Mouse (Mus musculus) CH12.LX (cell line): ENCODE measurements around the gene Iah1. TPM values are rescaled to one million over a fixed set of nuclear protein-coding genes. Genes with fewer than 3 reads are reported as not detected.

Experiments used
- IRF4 ChIP-seq: IDR thresholded peaks from 2 replicates; pipeline ENCODE4 v1.6.1; 2014; ENCODE audit warnings: low read depth, mild to moderate bottlenecking, inconsistent platforms, low read length, improper control_type of control experiment
- JUND ChIP-seq: conservative IDR thresholded peaks from 2 replicates; pipeline ENCODE4 v1.6.1; 2011; ENCODE audit warnings: low read depth, low read length, improper control_type of control experiment
- PAX5 ChIP-seq: IDR thresholded peaks from 2 replicates; pipeline ENCODE4 v1.6.1; 2012; ENCODE audit warnings: low read length, inconsistent platforms, mixed read lengths
- RCOR1 ChIP-seq: conservative IDR thresholded peaks from 2 replicates; pipeline ENCODE4 v1.6.1; 2012; ENCODE audit warnings: low read depth, mild to moderate bottlenecking, inconsistent platforms, low read length, improper control_type of control experiment
- ZMIZ1 ChIP-seq: IDR thresholded peaks from 2 replicates; pipeline ENCODE4 v1.6.1; 2012; ENCODE audit warnings: low read depth, mild to moderate bottlenecking, inconsistent platforms, low read length, improper control_type of control experiment
- polyA plus RNA-seq: library from polyadenylated mRNA; unstranded; fragments of >175 nt; gene quantifications from 2 replicates; pipeline ENCODE4 v1.2.1, GENCODE M21; 2012; ENCODE audit warnings: low read depth; ENCODE audit not compliant: insufficient read length
- total RNA-seq, 2 experiments: library from RNA; depleted of rRNA; stranded (reverse); fragments of 300-350 nt in 1 of 2; fragments of >200 nt in 1 of 2; gene quantifications; 2 replicates each; pipeline ENCODE4 v1.2.3; 2012 to 2014

Gene Iah1
- total and polyA plus RNA-seq, 3 experiments: 62.2 to 126 (median 106) TPM

DNA sequence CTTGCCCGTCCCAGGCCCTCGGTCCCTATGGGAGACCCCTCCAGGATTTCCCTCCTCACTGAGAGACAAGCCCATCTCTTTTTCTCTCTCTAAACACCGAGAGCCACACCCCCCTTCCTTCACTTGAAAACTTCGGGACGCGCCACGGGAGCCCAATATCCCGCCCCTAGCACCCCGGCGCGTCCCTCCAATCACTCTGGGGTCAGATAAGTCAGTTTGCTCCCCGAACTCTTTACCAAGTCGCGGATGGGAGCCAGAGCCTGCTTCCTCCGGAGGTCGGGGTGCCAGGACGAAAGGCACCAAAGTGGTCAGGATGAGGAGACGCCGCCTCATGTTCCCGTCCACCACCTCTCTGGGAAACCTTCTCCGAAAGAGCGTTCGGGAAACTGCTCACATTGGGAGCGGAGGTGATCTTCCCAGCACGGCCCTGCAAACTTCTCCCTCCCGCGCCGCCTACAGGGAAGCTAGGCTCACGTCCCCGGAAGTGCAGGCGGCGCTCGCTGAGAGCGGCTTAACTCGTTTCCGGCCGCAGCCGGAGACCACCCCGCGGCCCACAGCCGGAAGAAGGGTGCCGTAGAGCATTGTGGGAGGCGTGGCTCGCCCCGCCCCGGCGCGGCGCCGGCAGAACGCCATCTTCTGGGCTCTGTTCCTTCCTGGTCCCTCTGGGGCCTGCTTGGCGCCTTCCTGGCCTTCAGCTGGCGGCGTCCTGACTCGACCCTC, 57.1 kb downstream of the Iah1 start, which contains the start of gene Adam17 (continued):
- TF ChIP-seq ZMIZ1 (peak; percentile 58), PAX5 (no peak), RCOR1 (0 out of 2 replicates have a peak, but pooled peaks have one; percentile 12), IRF4 (0 out of 2 replicates have a peak, but pooled peaks have one; percentile 74), JUND (no peak)

Other genes with a start within 250 kb of the Iah1 start
- gene Cpsf3, start 31.0 kb upstream of the Iah1 start, total RNA-seq (2012; rRNA removed): 79.8 and 89.1 TPM in 2 replicates
- gene Cpsf3, start 31.0 kb upstream of the Iah1 start, total RNA-seq (2014; rRNA removed): 117 and 119 TPM in 2 replicates
- gene Cpsf3, start 31.0 kb upstream of the Iah1 start, polyA plus RNA-seq: 159 and 193 TPM in 2 replicates
- gene Itgb1bp1, start 30.1 kb upstream of the Iah1 start, total RNA-seq (2012; rRNA removed): 37.7 and 44.1 TPM in 2 replicates
- gene Itgb1bp1, start 30.1 kb upstream of the Iah1 start, total RNA-seq (2014; rRNA removed): 57.9 and 69.8 TPM in 2 replicates
- gene Itgb1bp1, start 30.1 kb upstream of the Iah1 start, polyA plus RNA-seq: 77.5 and 83.6 TPM in 2 replicates
- gene Adam17, start 57.2 kb downstream of the Iah1 start, total RNA-seq (2012; rRNA removed): 47.3 and 47.5 TPM in 2 replicates
- gene Adam17, start 57.2 kb downstream of the Iah1 start, total RNA-seq (2014; rRNA removed): 60.1 and 63.5 TPM in 2 replicates
- gene Adam17, start 57.2 kb downstream of the Iah1 start, polyA plus RNA-seq: 39.2 and 50.1 TPM in 2 replicates
- 217 and 253 TPM in 2 replicates for gene Ywhaq, start 101.2 kb downstream of the Iah1 start, total RNA-seq (2012; rRNA removed)
- 392 and 409 TPM in 2 replicates for gene Ywhaq, start 101.2 kb downstream of the Iah1 start, total RNA-seq (2014; rRNA removed)
- 207 and 234 TPM in 2 replicates for gene Ywhaq, start 101.2 kb downstream of the Iah1 start, polyA plus RNA-seq